Mouse (Mus musculus) mouse trophoblast stem cell (cell line): ENCODE data around the gene Armc3.
"Not testable (repeated sequence)": the region's sequence is repeated elsewhere in the genome, so short reads cannot be mapped to it uniquely, and the experiment has no call there.

Experiments used
- in situ Hi-C, 2 experiments: fragments of 300-500 bp; cut with MseI, MboI; formaldehyde crosslinking; loops; 2 replicates in 1 of 2; 3 replicates in 1 of 2; pipeline ENCODE4 v1.15.1; 2025

Armc3 gene

DNA sequence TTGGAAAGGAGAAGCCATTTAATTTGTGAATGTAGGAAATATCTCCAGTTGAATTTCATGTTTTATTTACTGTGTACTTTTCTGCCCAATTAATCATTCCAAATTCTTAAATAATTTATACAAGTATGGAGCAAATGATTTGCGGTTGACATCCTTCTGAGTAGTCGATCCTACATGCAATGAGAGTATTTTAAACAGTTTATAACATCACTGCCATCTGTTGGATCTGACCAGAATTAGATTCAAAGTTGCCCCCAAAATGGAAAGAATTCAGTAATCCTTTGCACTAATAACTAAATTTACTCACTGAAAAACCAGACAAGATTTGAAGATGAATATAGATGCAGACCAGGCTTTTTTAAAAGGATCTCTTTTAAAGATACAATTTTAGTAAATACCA is 75.5 kb downstream of the Armc3 start:
- in situ Hi-C loops: no loop called here

DNA sequence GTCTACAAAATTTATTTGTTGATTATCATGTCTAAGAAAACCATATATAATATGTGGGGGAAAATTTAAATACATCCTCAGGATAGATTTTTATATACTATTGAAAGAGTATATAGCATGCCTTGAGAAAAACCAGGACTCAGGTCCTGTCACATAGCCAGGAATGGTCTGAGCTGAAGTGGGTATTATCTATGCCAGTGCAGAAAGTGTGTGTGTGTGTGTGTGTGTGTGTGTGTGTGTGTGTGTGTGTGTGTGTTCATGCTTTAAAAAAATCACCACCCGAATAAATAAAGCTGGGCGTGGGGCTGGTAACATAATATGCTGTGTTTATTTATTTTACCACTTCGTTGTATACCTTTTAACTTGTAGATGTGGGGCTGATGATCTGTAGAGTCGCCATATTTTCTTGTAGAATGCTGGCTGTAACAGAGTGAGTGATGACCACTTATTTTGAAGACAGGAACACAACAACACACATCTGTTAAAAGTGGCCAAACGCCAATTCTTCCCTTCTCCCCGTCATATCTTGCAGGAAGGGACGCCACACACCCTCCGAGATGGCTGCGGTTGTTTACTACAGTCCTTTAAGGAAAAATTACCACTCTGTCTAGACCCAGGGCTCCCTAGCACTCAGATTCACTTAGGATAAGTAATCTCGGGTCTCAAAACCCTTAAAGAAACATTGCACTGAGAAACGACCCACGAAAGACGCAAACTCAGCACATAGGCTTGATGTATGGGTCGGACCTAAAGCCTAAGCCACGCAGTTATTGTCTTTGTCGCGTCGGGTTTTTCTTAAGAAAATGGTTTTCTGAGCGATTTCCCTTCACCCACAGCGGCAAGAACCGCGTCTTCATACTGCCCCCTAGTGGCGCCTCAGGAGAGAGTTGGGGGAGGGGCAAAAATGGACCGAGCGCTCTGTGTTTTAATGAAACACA is 76.8 kb downstream of the Armc3 start:
- in situ Hi-C loops: no loop called here

DNA sequence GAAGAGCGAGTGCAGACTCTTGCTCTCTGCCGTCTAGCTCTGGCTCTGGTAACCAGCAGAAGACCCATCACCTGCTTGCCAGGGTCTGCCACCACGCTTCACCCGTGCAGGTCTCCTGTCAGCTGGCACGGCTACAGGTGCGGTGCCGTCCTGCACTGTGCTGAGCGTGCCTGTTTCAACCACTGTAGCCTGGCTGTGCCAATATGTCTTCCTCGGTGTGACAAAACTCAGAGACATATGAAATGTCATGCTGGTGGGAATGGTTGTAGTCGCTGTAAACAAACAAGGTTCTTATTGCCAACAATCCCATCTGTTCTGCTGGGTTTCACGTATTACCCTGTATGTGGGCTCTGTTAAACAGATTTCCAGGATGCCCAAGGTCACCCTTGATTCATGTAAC is 81.2 kb downstream of the Armc3 start:
- in situ Hi-C loops: no loop called here

DNA sequence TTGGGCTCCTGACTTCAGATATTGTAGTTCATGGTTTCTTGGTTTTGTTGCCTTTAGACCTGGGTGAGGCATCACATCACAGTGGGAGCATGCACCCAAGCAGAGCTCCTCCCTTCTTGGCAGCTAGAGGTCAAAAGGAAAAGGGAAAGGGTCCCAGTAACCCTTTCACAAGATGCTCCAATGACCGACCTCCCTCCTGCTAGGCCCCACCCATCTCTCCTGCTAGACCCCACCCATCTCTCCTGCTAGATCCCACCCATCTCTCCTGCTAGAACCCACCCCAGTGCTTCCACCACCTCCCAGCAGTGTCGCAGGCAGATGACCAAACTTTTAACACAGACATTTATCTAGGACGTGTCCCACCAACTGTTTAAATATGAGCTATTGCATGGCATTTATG is 93.3 kb downstream of the Armc3 start:
- in situ Hi-C loops: no loop called here

DNA sequence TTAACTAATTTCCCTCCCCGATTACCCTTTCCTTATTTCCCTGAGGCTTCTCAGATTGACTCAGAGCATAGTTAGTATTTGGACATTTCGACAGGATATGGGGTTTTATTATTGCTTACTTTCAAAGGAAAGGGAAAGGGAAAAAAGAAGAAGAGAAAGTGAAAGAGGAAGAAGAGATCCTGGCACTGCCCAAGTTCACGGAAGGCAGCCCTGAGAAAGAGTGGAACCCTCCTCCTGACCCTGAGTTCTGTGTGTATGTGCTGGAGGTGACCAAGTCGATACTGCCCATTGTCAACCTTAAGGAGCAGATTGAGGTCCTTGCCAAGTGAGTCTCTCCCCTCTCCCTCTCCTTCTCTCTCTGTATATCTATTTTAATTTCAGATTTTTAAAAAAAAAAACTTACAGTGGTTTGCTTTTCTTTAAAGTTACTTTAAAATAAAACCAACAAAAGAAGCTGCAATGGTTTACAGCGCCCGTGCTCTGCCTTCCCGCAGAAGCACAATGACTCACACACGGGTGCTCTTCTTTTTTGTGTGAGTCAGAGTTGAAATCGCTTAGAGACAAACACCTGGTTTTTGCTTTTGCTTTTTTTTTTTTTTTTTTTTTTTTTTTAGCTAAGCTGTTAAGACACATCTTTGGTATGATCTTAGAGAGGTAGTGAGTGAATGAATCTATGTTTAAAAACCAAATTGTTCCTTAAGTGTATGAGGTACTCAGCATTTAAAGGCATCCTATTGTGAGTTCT is 101.4 kb downstream of the Armc3 start:
- in situ Hi-C loops: no loop called here

DNA sequence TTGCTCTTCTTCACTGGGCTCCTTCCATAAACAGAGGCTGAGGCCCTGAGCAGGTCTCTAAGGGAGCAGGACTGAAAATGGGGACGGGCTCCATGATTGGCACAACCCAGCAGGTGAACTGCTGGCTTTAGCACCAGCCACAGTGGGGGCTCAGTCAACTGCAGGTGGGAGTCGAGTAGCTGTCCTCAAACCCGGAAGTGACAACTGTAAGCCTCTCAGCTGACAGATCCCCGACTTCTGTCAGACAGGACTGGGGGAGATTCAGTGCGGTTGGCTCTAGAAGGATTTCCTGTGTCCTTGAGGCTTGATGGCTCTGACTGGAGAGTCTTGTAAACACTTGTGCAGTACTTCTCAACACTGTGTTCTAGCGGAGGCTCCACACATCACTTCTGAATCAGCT is 102.1 kb downstream of the Armc3 start:
- in situ Hi-C loops: no loop called here

DNA sequence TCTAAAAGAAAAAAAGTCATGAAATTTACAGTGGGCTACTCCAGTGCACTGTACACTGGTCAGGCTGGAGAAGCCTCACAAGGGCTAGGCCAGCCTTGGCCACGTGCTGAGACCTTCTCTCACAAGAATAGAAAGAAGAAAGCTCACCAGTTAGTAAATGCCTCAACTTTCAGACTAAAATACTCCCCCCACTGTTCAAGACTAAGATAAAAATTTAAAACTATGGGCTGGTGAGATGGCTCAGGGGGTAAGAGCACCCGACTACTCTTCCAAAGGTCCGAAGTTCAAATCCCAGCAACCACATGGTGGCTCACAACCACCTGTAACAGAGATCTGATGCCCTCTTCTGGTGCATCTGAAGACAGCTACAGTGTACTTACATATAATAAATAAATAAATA is 104.0 kb downstream of the Armc3 start:
- in situ Hi-C loops: not testable (repeated sequence)

DNA sequence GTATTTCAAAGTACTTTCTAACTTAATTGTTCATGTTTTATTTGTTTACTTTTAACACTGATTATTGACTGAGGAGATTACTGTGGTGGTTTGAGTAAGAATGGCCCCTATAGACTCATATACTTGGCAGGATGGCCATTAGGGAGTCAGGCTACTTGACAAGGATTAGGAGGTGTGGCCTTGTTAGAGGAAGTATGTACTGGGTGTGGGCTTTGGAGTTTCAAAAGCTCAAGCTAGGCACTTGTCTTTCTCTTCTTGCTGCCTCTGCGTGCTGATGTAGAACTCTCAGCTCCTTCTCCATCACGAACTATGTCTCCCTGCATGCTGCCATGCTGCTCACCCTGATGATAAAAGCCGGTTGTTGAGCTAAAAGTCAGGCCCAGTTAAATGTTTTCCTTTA is 111.4 kb downstream of the Armc3 start:
- in situ Hi-C loops: no loop called here

DNA sequence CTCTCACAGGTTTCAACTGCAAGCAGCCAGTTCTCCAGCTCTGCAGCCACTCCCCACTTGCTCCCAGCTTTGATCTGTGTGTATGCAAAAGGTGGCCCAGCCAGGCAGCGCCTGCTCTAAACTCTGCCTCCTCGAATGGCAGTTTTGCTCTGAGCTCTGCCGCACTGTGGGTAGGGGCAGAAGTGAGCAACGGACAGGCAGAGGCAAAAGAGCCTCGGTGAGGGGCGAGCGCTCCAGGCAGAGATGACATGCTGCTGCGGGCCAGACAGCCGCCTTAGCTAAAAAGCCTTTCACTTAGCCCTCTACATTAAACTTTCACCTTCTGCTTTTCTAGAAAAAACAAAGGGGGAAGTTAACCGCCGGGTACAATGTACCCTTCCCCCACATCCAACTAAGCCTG is 117.0 kb downstream of the Armc3 start:
- in situ Hi-C loops: no loop called here

DNA sequence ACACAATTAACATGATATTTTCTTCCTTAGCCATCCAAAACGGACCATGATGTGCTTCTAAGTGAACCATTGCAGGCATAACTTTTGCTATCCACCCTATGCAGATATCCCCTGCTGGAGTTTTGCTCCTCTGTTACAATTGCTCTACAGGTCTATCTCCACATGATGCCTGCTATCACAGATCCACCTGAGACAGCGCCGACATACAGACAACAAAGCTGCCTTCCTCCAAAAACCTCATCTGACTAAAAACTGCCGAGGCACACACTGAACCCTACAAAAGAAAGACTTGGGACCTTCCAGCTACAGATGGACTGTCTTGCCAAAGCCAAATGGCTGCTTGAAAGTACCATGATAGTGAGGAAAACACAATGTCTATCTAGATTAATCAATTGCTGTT is 117.6 kb downstream of the Armc3 start:
- in situ Hi-C loops: no loop called here

DNA sequence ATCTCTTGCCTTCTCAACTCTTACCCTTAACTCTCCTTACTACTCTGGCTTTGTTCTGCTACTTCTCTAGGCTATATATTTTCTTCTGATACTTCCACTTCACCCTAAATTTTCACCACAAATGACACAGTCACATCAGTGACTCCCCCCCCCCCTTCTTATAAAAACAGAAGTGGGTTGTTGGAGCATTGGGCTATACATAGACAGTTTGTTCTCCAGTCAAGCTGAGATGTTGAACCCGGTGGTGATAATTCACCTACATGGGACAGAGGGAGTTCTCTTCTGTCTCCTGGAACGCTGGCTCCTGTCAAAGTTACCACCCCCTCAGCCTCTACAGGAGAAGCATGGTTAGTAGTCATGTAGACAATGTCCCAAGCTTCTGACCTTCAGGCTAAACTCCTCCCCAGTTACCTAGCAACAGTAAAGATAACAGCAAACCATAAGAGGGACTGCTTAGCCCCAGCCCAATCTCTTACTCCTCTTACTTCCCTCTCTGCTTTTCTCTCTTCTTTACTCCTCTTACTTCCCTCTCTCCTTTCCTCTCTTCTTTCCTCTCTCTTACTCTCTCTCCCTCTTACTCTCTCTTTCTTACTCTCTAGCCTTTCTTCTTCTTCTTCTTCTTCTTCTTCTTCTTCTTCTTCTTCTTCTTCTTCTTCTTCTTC is 118.2 kb downstream of the Armc3 start:
- in situ Hi-C loops: not testable (repeated sequence)

DNA sequence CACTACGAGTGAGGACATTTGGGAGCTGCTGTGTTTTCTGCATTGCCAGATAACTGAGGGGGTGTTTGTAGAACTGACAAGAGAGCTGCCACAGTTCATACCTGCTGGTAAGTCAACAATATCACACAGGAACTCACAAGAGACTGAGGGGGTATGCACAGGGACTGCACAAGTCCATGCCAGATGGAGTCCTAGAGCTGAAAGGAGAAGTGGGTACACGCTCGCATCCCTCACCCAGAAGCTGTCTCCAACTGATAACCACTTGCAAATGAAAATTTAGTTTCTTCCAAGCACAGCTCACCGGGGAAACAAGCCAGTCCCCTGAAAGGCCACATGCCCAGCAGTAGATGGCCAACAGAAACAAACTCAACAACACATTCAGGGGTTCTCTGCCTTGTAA is 119.4 kb downstream of the Armc3 start:
- in situ Hi-C loops: no loop called here

DNA sequence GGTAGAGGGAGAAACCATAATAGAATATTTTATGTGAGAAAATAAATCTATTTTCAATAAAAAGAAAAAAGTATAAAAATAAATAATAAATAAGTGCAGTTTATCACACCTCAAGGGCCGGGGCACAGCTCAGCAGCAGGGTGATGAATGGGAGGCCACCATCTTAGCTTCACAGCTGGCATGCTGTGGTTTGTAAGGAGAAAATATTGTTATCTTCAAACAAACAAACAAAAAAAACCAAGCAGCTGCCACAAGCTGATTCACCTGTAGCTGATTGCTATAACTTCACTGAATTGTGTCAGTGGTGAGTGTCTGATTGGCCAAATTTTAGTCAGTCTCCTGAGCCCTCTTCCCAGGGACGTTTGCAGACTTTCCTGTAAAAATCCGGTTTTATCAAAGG is 120.2 kb downstream of the Armc3 start:
- in situ Hi-C loops: no loop called here

DNA sequence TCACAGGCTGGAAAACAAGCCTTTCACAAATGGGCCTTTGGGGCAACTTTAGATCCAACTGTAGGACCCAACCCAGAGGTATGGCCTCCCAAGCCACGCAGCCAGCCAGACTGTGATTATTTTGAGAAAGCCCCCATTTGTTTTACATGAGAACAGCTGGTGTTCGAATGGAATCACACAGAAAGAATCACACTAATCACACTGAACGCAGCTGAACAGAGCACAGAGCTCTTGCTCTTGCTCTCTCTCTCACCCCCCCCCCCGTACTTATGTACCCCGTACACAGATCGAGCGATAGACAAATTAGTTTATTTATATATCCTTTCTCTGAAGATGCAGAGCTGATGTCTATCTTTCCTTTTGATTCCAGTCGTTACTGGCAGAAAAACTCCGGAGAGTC is 123.3 kb downstream of the Armc3 start:
- in situ Hi-C loops: no loop called here

DNA sequence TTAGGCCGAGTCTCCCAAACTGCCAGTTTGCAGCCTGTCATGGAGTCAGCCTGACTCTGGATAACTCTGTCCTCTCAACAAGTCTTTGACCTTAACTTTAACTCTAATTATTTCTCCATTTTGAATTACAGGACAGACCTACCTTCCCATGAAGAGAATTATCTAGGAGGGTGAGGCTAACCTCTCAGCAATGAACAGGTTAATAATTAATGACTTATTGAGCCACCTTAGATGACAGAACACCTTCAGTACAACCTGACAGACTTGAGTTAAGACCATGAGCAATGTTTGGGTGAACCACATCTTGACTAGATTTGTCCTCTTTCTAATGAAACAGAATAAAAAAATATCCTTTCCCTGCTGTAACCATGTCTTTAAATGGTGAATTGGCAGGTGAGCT is 127.3 kb downstream of the Armc3 start:
- in situ Hi-C loops: no loop called here

DNA sequence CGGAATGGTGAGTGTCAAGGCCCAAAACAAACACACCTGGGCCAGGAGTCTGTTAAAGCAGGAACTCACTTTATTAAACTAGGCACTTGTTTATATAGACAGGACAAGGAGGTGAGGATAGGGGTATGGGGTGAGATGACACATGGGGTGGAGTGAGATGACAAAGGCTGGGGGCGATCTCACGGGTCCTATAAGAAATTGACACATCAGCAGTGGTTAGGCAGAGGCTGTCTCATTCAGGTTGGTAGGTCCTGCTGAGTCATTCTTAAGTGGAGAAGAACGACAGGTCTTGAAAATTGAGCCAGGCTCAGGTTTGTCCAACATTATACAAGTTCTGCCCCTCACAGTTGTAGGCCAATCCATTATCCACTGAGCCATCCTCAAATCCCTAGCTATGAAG is 128.7 kb downstream of the Armc3 start:
- in situ Hi-C loops: no loop called here

DNA sequence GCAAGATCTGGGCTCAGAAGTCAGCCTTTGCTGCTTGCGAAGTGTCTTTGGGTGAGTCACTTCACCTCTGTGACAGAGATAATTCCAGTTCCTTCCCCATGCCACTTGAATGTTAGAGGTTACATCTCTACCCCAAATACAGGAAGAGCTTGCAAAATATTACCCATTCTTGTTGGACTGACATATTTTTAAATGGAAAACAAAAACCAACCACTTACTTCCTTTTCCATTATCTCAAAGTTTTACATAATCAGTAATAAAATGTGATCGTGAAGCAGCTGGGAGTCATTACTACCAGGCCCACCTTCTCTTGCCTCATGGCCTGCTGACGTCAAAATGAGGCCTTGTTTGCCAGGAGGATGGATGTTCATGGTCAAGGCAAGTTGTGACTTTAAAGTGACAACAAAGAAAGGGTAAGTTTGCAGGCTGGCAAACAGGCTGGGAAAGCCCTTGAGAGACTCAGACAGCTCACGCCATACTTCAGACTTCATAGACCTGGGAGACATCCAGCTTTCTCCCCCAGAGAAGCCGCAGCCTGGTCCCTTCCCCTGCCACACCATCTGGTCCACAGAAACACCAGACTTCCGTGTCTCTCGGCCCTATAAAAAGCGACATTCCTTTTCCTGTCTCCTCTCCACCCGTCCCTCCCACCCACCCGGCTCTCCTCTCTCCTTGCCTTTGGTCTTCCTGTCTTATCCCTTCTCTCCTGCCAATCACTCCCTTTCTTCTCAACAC is 145.0 kb downstream of the Armc3 start:
- in situ Hi-C loops: loop anchor here in 1 of 2 experiments (10.0 kb wide), 1 partner anchor 109 kb away; no protein-coding TSS in a partner anchor

DNA sequence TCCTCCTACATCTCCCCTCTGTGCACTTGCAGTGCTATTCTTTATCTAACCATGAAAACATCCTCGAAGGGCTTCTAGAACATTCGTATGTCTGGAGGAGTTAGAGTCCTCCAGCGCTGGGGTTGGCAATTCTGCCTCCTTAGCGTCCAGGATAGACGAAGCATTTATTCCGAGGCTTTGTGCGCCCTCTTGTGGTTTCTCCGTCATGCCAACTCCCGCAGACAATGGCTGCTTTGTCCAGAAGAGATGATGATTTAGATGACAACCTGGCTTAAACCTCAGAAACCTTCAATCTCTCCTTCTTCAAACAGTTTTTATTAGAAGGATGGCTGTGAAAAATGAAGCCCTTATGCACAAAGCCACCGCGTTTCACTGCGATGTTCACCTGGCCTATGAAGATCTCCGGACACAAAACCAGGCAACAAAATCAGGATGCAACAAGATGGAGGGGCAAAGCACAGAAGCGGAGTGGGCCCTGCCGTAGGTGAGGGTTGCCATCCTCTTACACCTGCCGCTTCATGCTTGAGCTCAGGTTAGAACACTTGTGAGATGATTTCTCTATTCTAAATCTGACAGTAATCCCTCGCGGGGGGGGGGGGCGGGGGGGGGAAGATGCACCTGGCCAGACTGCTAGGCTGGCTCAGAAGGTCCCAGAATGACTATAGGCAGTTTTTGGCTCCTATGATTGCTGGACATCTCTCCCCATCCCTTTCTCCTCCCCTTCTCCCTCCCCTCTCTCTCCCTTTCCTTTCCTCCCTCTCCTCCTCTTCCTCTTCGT is 145.7 kb downstream of the Armc3 start:
- in situ Hi-C loops: loop anchor here in 1 of 2 experiments (10.0 kb wide), 1 partner anchor 110 kb away; no protein-coding TSS in a partner anchor

DNA sequence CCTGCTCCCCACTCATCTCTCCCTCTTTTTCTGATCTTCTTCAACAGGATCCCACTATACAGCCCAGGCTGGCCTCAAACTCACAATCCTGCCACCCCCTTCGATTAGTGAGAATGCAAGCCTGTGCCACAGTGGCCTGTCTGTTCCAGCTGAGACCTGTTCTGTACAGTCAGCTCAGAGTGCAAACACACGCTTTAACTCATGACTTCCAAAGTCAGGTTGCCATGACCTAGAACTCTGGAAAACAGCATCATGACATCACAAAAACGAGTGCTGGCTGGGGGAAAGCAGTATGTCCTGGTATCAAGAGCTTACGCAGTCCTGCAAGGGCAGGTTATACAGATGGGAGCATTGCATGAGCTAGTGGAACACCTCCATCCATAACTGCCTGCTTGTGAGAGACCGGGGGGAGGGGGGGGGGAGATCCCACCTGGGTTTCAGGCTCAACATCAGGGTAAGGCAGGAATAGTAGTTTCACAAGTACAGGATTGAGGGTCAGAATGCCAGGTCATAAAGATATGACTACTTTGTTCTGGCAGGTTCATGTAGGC is 146.4 kb downstream of the Armc3 start:
- in situ Hi-C loops: loop anchor here in 1 of 2 experiments (10.0 kb wide), 1 partner anchor 111 kb away; no protein-coding TSS in a partner anchor

DNA sequence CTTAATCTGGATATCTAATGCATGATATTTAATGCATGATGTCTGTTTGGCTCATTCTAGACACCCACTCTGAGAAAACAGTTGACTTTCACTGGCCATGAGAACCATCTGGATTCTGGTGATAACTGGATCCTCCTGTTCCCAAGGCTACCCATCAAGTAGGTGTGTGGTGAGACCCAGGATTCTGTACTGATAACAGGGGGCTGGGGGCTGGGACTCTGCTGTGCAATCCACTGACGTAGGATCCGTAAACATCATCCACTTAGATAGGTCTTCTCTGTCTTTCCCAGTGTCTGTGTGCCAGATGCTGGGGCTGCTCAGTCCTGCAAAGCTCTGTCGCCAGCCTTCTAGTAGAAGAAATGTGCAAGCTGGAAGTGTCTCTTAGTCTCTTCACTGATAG is 149.4 kb downstream of the Armc3 start:
- in situ Hi-C loops: loop anchor here in 1 of 2 experiments (10.0 kb wide), 1 partner anchor 114 kb away; no protein-coding TSS in a partner anchor
